Mouse (Mus musculus) bone marrow, adult 2 months (tissue): ENCODE data around the gene Hoxa9.

ENCODE experiments used
- CTCF ChIP-seq: fragments of 200-500 bp; IDR thresholded peaks from 2 replicates; pipeline ENCODE4 v1.5.1; 2011; ENCODE audit warnings: low read length, control low read depth; ENCODE audit not compliant: control insufficient read depth, insufficient read depth
- POLR2A ChIP-seq: fragments of 200-500 bp; IDR thresholded peaks from 2 replicates; pipeline ENCODE4 v1.6.1; 2011; ENCODE audit warnings: low read depth, mild to moderate bottlenecking, control low read depth, low read length, borderline replicate concordance; ENCODE audit not compliant: control insufficient read depth

DNA sequence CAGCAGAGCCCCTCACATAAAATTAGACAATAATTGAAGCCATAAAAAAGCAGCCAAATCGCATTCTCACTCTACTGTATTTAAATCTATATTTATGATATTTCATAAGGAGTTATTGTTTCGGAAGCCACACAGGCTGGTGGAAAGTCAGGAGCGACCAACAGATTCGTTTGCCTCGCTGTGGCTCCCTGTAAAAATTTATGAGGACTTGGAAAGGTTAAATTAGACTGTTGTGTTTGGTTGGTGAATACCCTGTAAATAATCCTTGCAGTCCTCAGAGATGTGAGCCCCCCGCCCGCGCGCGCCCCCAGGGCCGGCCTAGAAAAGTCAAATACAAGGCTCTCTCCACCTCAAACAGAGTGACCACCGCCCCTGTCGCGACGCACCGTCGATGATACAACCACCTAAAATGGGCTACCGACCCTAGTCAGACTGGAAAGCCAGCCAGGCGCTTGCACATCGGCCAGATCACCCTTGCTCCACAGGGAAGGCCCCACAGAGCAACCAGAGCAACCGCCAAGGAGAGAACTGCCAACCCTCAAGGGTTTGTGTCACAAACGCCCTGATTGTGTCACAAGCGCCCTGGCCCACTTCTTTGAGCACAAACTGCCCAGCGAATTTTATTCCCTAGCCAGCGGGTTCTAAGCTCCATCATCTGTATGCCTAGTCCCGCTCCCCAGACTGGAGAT is 4.2 kb downstream of the Hoxa9 start:
- no peak for TF ChIP-seq POLR2A
- no peak for TF ChIP-seq CTCF
